Mouse (Mus musculus) embryonic facial prominence, embryonic 14.5 days (tissue): ENCODE measurements at regions not wholly inside any gene's neighbourhood (a gene's known extent, or its start where the extent isn't known, plus 50 kb on each side); places are given as distances from the start of the nearest gene placed in this dataset.
A peak's percentile ranks its signal among the peaks of the same experiment; 100 is the strongest.

ENCODE experiments used
- ATAC-seq: fragments of 200-750 bp; cut with Nextera tagmentation; 2 replicates; pipeline ENCODE4 v1.8.0; 2017; ENCODE audit warnings: low read depth, moderate number of reproducible peaks, moderate TSS enrichment
- DNase-seq: peaks from one replicate; pipeline ENCODE4 v3.0.0-alpha.2; 2015; ENCODE audit warnings: low spot score
- H3K27ac ChIP-seq: fragments of 300-500 bp; sonication (generic); replicated peaks from 2 replicates; pipeline ENCODE4 v1.5.1; 2014; ENCODE audit warnings: low read depth, mild to moderate bottlenecking, low read length, moderate library complexity
- H3K27me3 ChIP-seq: fragments of 300-500 bp; sonication (generic); replicated peaks from 2 replicates; pipeline ENCODE4 v1.6.1; 2014; ENCODE audit warnings: low read length; ENCODE audit not compliant: control insufficient read depth, insufficient read depth
- H3K36me3 ChIP-seq: fragments of 300-500 bp; sonication (generic); 2 replicates; pipeline ENCODE4 v1.6.1; 2014; ENCODE audit warnings: low read length, mixed read lengths; ENCODE audit not compliant: control insufficient read depth, insufficient read depth
- H3K4me1 ChIP-seq: fragments of 300-500 bp; sonication (generic); 2 replicates; pipeline ENCODE4 v1.6.1; 2014; ENCODE audit warnings: antibody characterized with exemption, low read length; ENCODE audit not compliant: control insufficient read depth, insufficient read depth
- H3K4me2 ChIP-seq: fragments of 300-500 bp; sonication (generic); 2 replicates; pipeline ENCODE4 v1.6.1; 2014; ENCODE audit warnings: low read depth, mild to moderate bottlenecking, low read length, moderate library complexity, mixed read lengths
- H3K4me3 ChIP-seq: fragments of 300-500 bp; sonication (generic); 2 replicates; pipeline ENCODE4 v1.5.1; 2014; ENCODE audit warnings: low read depth, mild to moderate bottlenecking, low read length
- H3K9ac ChIP-seq: fragments of 300-500 bp; sonication (generic); 2 replicates; pipeline ENCODE4 v1.6.1; 2014; ENCODE audit warnings: low read depth, mild to moderate bottlenecking, low read length, moderate library complexity, mixed read lengths
- H3K9me3 ChIP-seq: fragments of 300-500 bp; sonication (generic); 2 replicates; pipeline ENCODE4 v1.6.1; 2016; ENCODE audit warnings: low read length; ENCODE audit not compliant: control insufficient read depth
- WGBS: fragments of 180-500 bp; shearing (Covaris S2); extraction: QIAGEN DNeasy Blood & Tissue Kit; methylation state at CpG from one replicate; pipeline ENCODE4 v1.1.7; 2014; 5-methylcytosine and 5-hydroxymethylcytosine counted together

DNA sequence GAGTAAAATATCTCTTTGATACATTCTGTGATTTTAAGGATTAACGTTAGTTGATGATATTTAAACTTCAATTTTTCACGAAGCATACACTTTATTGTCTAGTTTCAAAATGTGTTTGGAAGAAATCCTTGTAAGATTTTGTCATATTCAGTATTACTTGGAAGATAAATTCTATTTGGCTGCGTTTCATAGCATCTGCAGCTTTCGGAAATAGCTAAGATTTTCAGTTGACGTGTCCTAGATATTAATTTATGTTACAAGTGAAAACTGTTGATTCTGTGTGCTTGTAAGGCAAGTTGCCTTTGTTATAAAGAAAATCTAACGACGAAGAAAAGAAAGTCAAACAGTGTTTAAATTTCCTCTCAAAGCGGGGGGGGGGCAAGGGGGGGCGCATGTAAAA lies 284.5 kb downstream of the Trim52 start:
- H3K9ac ChIP-seq, result no peak overlapping the region
- H3K36me3 ChIP-seq, result no peaks in the 10 kb centered on the region
- WGBS, result 74% methylated on average over 9 of the region's 9 CpGs
- H3K27ac ChIP-seq, result no peak overlapping the region
- no peaks in the 10 kb centered on the region for H3K4me1 ChIP-seq
- no peaks in the 10 kb centered on the region for H3K27me3 ChIP-seq
- ATAC-seq (no peak), DNase-seq (peak; percentile 48)
- H3K9me3 ChIP-seq, result no peaks in the 10 kb centered on the region
- H3K4me3 ChIP-seq, result no peak overlapping the region
- H3K4me2 ChIP-seq, result no peak overlapping the region

DNA sequence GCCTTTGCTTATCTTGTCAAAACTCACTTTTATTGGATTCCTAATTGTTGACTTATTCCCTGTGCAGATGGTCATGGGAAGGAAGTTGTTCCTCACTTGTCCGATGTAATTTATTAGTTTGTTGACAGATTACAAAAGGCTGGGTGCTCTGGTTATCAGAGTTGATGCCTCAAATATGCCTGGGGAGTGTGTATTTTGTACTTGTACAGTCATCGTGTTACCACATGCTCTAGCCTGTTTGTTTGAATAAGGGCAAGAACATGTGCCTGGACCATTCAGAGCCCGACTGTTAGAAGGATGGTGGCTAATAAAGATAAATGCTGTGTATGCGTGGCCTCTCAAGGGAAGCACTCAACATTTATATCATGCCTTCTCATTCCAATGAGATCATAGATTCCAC lies 288.0 kb downstream of the Trim52 start:
- DNase-seq (peak; percentile 38), ATAC-seq (peak; percentile 65; the same call in 1 of the 2 replicates)
- 59% methylated on average over 4 of the region's 4 CpGs for WGBS
- no peak overlapping the region for H3K9ac ChIP-seq
- H3K27ac ChIP-seq, result no peak overlapping the region
- H3K4me2 ChIP-seq, result no peak overlapping the region
- H3K27me3 ChIP-seq, result no peaks in the 10 kb centered on the region
- no peak overlapping the region for H3K4me3 ChIP-seq
- no peaks in the 10 kb centered on the region for H3K9me3 ChIP-seq
- H3K4me1 ChIP-seq, result no peaks in the 10 kb centered on the region
- H3K36me3 ChIP-seq, result no peaks in the 10 kb centered on the region

DNA sequence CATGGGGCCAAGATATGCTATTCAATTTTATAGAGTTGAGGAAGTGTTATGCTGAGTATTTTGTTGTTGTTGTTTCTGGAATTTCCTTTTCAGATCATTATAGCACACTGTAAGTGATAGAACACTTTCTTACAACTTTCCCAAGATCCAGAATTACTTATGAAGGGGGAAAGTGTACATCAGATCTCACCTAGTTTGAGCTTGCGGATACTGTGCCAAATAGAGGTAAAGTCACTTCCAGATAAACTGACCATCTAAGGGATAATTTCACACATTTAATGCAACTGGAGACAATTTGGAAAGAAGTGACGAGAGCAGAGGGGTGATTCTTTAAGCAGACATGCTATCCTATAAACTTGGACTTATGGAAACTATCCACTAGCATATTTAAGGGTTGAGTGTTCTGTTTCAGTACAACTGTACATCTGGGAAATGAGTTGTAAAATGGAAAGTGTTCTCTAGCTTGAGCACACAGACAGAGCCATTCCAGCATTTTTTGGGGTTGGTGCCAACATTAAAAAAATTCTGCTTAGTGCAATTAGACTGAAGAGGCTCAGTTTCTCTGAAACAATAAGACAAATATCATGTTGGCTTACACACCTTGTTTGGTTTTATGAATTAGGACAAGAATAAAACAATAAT lies 307.0 kb downstream of the Trim52 start:
- WGBS, result 72% methylated on average over 2 of the region's 2 CpGs
- Histone ChIP-seq H3K27me3 (no peaks in the 10 kb centered on the region), H3K4me2 (no peak overlapping the region), H3K9ac (no peak overlapping the region), H3K4me1 (no peaks in the 10 kb centered on the region), H3K4me3 (no peak overlapping the region), H3K27ac (no peak overlapping the region; the same call in 1 of the 2 replicates), H3K36me3 (no peaks in the 10 kb centered on the region), H3K9me3 (no peaks in the 10 kb centered on the region)
- ATAC-seq (no peak; the same call in 1 of the 2 replicates), DNase-seq (peak; percentile 68)

DNA sequence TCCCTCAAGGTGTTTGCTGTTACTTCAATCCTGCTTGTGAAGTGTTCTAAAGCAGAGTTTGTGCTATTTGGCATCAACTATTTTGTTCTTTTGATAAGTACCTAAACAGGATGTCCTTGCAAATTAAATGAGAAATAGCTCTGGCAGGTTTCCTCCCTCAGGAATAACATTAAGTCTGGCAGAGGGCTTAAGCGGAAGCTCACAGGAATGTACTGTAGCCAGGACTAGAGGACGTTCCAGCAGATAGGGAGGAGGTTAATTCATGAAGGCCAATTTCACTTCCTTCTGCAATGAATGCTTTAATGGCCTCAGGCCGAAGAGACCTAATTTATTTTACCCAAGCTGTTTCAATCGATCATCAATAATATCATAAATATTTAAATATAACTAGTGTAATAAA lies 318.7 kb downstream of the Trim52 start:
- H3K9ac ChIP-seq, result no peak overlapping the region
- no peaks in the 10 kb centered on the region for H3K36me3 ChIP-seq
- no peaks in the 10 kb centered on the region for H3K4me1 ChIP-seq
- no peak overlapping the region for H3K27ac ChIP-seq
- no peaks in the 10 kb centered on the region for H3K27me3 ChIP-seq
- H3K9me3 ChIP-seq, result no peaks in the 10 kb centered on the region
- 40% methylated on average over 4 of the region's 4 CpGs for WGBS
- H3K4me3 ChIP-seq, result no peak overlapping the region
- no peak for ATAC-seq
- no peak overlapping the region for H3K4me2 ChIP-seq
- peak; percentile 36 for DNase-seq

DNA sequence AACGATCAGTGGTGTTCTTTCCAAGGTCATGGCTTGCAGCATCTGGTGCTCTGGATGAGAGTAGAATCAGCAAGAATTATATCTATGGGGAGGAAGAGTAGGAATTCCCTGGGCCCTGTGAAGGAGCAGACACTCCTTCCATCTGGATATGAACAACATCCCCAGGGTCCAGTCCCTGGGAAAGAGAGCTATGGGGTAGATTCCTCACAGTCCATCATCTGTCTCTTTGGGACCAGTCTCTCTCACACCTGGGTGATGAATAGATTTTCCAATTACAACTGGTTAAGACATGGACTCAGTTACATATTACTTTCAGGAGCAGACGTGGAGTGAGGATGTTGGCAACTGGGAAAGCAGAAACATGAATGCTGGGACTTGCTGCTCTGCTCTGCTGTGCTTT lies 322.6 kb downstream of the Trim52 start:
- no peaks in the 10 kb centered on the region for H3K27me3 ChIP-seq
- ATAC-seq (0 out of 2 replicates have a peak, but pooled peaks have one; percentile 6), DNase-seq (peak; percentile 32)
- no peak overlapping the region for H3K9ac ChIP-seq
- H3K4me3 ChIP-seq, result no peak overlapping the region
- H3K27ac ChIP-seq, result no peak overlapping the region
- WGBS, result 54% methylated on average over 2 of the region's 2 CpGs
- no peaks in the 10 kb centered on the region for H3K36me3 ChIP-seq
- no peaks in the 10 kb centered on the region for H3K9me3 ChIP-seq
- H3K4me2 ChIP-seq, result no peak overlapping the region
- H3K4me1 ChIP-seq, result no peaks in the 10 kb centered on the region

DNA sequence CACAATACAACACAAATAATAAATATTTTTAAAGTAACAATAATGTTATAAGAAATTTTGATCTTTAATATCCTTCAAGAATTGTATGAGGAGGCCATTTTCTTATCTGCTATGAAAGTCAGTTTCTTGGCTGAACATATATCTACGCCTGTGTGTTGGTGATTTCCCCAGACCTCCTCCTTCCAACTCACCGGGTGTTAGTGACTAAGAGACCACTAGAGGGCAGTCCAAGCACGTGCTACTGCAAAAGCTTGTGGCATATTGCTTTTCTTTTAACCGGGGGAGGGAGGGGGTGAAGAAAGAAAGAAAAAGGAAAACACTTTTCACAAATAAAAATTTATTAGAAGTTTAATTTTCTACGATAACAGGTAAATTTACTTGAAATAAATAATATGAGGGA lies 333.3 kb downstream of the Trim52 start:
- Histone ChIP-seq H3K9ac (no peak overlapping the region), H3K4me1 (no peaks in the 10 kb centered on the region), H3K4me2 (no peak overlapping the region), H3K4me3 (no peak overlapping the region), H3K27me3 (no peaks in the 10 kb centered on the region), H3K9me3 (no peaks in the 10 kb centered on the region), H3K27ac (no peak overlapping the region), H3K36me3 (no peaks in the 10 kb centered on the region)
- ATAC-seq (no peak), DNase-seq (peak; percentile 83)
- WGBS, result 14% methylated on average over 5 of the region's 5 CpGs

DNA sequence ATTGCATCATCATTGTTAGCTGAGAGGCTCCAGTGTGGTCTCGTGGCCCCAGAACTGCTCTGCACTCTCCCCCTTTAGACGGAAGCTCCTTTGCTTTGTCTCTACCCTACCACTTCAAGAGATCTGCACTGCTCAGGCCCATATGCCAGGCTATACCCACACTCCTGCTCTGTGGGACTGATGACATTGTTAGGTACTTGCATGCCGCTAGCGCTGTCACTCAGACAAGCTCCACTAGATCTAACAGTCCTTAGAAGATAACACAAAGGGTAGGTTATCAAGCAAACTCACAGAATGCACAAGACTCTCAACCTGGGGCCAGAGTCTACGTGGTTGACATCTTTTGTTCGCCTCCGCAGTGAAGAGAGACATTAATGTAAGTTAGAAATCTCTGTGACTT lies 383.1 kb downstream of the Trim52 start:
- Histone ChIP-seq H3K4me1 (no peaks in the 10 kb centered on the region), H3K9me3 (no peaks in the 10 kb centered on the region), H3K27ac (no peak overlapping the region), H3K4me2 (no peak overlapping the region), H3K4me3 (no peak overlapping the region), H3K9ac (no peak overlapping the region), H3K36me3 (no peaks in the 10 kb centered on the region), H3K27me3 (no peaks in the 10 kb centered on the region)
- 94% methylated on average over 7 of the region's 7 CpGs for WGBS
- no peak for ATAC-seq
- DNase-seq, result no peak

DNA sequence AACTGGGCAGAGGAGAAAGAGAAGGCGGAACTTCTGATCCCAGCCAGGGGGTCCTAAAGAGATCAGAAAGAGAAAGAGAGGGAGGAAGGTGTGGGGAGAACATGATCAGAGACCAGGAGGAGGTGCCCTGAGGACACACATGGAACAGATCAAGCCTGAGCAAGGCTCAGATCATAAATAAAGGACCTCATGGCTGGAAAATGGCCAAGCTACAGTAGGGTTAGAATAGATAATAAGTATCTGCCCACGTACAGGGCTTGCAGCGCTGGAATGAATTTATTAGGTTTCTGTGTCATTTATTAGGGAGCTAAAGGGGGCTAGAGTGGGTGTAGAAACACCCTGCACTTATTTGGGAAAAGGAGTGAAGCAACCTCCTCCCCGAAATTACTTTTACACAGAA lies 385.4 kb downstream of the Trim52 start:
- Histone ChIP-seq H3K9me3 (no peaks in the 10 kb centered on the region), H3K9ac (no peak overlapping the region), H3K27me3 (no peaks in the 10 kb centered on the region), H3K36me3 (no peaks in the 10 kb centered on the region), H3K4me3 (no peak overlapping the region), H3K27ac (no peak overlapping the region), H3K4me1 (no peaks in the 10 kb centered on the region), H3K4me2 (no peak overlapping the region)
- ATAC-seq (no peak), DNase-seq (no peak)
- 62% methylated on average over 4 of the region's 4 CpGs for WGBS
